Mouse (Mus musculus) megakaryocyte, embryonic 14.5 days (primary cell): ENCODE measurements around the gene Pmpca.

Experiments used
- FLI1 ChIP-seq: IDR thresholded peaks from 2 replicates; pipeline ENCODE4 v1.6.1; 2012; ENCODE audit warnings: low read length, inconsistent platforms, mixed read lengths
- GATA1 ChIP-seq: IDR thresholded peaks from 3 replicates; pipeline ENCODE4 v1.6.1; 2012; ENCODE audit warnings: mixed read lengths, low read length, inconsistent platforms, borderline replicate concordance

DNA sequence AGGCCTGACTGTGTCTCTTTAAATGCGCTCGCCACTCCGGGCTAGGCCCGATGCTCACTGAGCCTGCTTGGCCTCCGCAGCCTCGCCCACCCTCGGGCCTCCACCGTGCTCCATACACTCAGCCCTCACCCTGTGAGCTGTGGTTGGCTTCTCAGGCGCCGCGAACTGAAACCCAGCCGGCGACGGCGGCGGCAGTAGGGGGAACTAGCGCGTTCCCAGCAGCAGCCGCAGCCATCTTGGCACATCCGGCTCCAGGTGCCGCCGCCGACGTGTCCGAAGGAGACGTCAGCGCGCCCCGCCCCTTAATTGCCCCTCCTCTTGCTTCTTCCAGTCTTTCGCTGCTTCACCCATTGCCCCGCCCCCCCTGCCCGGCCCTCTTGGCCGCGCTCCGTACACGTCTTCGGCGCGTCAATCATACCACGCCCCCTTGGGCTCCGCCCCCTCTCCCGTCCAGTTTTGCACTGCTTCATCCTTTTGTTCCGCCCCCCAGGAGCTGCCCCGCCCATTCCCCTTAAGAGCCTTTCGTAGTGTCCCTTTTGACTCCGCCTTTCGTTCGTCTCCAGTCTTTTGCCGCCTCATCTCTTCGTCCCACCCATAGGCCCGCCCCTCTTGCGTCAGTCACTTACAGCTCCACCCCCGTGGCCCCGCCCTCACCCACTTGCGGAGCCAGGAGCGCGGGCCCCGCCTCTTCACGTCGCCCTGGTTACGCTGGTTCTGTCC is 56.0 kb downstream of the Pmpca start, which contains the start of gene Sec16a:
- TF ChIP-seq GATA1, result no peak
- TF ChIP-seq FLI1, result no peak
